Mouse (Mus musculus): ENCODE measurements around the gene Far1. TPM values are rescaled to one million over a fixed set of nuclear protein-coding genes. Genes with fewer than 3 reads are reported as not detected.

Gene Far1
- polyA plus RNA-seq (2015; fragmentation: Nextera tagmentation; extraction: Ambion mirVana), result 74.8 and 79.2 TPM in 2 replicates

GRCm38 (mm10) chr7:113513286-113513962 is at the start of gene Far1:
Gene Far1 (plus strand): TSS chr7:113513834.
- H3K9me3 ChIP-seq (ENCODE audit: control insufficient read depth, low read length), result no peaks in the 10 kb centered on the region
- under 1% methylated on average over 71 of the region's 71 CpGs for WGBS
- peaks cover 11% of the 10 kb centered on the region for H3K4me1 ChIP-seq (replicated peaks; ENCODE audit: control insufficient read depth, insufficient read depth, low read length)
- peak; percentile 98 for ATAC-seq (ENCODE audit: low read depth)
- peak within 1 kb of the TSS; percentile 67 for H3K4me3 ChIP-seq (ENCODE audit: low read length)
- H3K4me2 ChIP-seq (ENCODE audit: low read depth, low read length), result peak within 1 kb of the TSS; percentile 94
- H3K27ac ChIP-seq (ENCODE audit: low read length), result peak within 1 kb of the TSS; percentile 91
- no peaks in the 10 kb centered on the region for H3K36me3 ChIP-seq (ENCODE audit: control insufficient read depth, insufficient read depth, low read length)
- no peaks in the 10 kb centered on the region for H3K27me3 ChIP-seq (ENCODE audit: control insufficient read depth, insufficient read depth, low read depth, low read length)
- H3K9ac ChIP-seq (ENCODE audit: low read length), result peak within 1 kb of the TSS; percentile 84

GRCm38 (mm10) chr7:113468345-113468744 is 45.3 kb upstream of the Far1 start:
- Histone ChIP-seq H3K4me1 (replicated peaks; ENCODE audit: control insufficient read depth, insufficient read depth, low read length) (no peaks in the 10 kb centered on the region), H3K4me3 (ENCODE audit: low read length) (no peak overlapping the region), H3K4me2 (ENCODE audit: low read depth, low read length) (no peak overlapping the region), H3K36me3 (ENCODE audit: control insufficient read depth, insufficient read depth, low read length) (no peaks in the 10 kb centered on the region), H3K27me3 (ENCODE audit: control insufficient read depth, insufficient read depth, low read depth, low read length) (no peaks in the 10 kb centered on the region), H3K9me3 (ENCODE audit: control insufficient read depth, low read length) (no peaks in the 10 kb centered on the region), H3K9ac (ENCODE audit: low read length) (no peak overlapping the region), H3K27ac (ENCODE audit: low read length) (no peak overlapping the region)
- WGBS, result 73% methylated on average over 3 of the region's 3 CpGs
- no peak for ATAC-seq (ENCODE audit: low read depth)

GRCm38 (mm10) chr7:113470671-113471070 is 43.0 kb upstream of the Far1 start:
- no peak overlapping the region for H3K27ac ChIP-seq (ENCODE audit: low read length)
- no peak overlapping the region for H3K4me2 ChIP-seq (ENCODE audit: low read depth, low read length)
- H3K4me3 ChIP-seq (ENCODE audit: low read length), result no peak overlapping the region
- ATAC-seq (ENCODE audit: low read depth), result no peak
- 69% methylated on average over 2 of the region's 2 CpGs for WGBS
- H3K9ac ChIP-seq (ENCODE audit: low read length), result no peak overlapping the region
- H3K4me1 ChIP-seq (replicated peaks; ENCODE audit: control insufficient read depth, insufficient read depth, low read length), result no peaks in the 10 kb centered on the region
- no peaks in the 10 kb centered on the region for H3K27me3 ChIP-seq (ENCODE audit: control insufficient read depth, insufficient read depth, low read depth, low read length)
- H3K36me3 ChIP-seq (ENCODE audit: control insufficient read depth, insufficient read depth, low read length), result no peaks in the 10 kb centered on the region
- H3K9me3 ChIP-seq (ENCODE audit: control insufficient read depth, low read length), result no peaks in the 10 kb centered on the region

- ATAC-seq (ENCODE audit: low read depth), result no peak
- Histone ChIP-seq H3K9me3 (ENCODE audit: control insufficient read depth, low read length) (no peaks in the 10 kb centered on the region), H3K4me1 (replicated peaks; ENCODE audit: control insufficient read depth, insufficient read depth, low read length) (no peaks in the 10 kb centered on the region), H3K4me3 (ENCODE audit: low read length) (no peak overlapping the region), H3K4me2 (ENCODE audit: low read depth, low read length) (no peak overlapping the region), H3K36me3 (ENCODE audit: control insufficient read depth, insufficient read depth, low read length) (no peaks in the 10 kb centered on the region), H3K27me3 (ENCODE audit: control insufficient read depth, insufficient read depth, low read depth, low read length) (no peaks in the 10 kb centered on the region), H3K27ac (ENCODE audit: low read length) (no peak overlapping the region), H3K9ac (ENCODE audit: low read length) (no peak overlapping the region)
- 68% methylated on average over 1 of the region's 1 CpGs for whole genome bisulfite sequencing
Measured at GRCm38 (mm10) chr7:113471653-113472052, 42.0 kb upstream of the Far1 start.

- Histone ChIP-seq H3K27me3 (ENCODE audit: control insufficient read depth, insufficient read depth, low read depth, low read length) (no peaks in the 10 kb centered on the region), H3K9ac (ENCODE audit: low read length) (no peak overlapping the region), H3K36me3 (ENCODE audit: control insufficient read depth, insufficient read depth, low read length) (no peaks in the 10 kb centered on the region), H3K4me2 (ENCODE audit: low read depth, low read length) (no peak overlapping the region), H3K27ac (ENCODE audit: low read length) (no peak overlapping the region), H3K9me3 (ENCODE audit: control insufficient read depth, low read length) (no peaks in the 10 kb centered on the region), H3K4me3 (ENCODE audit: low read length) (no peak overlapping the region), H3K4me1 (replicated peaks; ENCODE audit: control insufficient read depth, insufficient read depth, low read length) (no peaks in the 10 kb centered on the region; the same call in 1 of the 2 replicates)
- WGBS, result 44% methylated on average over 2 of the region's 2 CpGs
- no peak for ATAC-seq (ENCODE audit: low read depth)
Measured at GRCm38 (mm10) chr7:113495792-113496191, 17.8 kb upstream of the Far1 start.

GRCm38 (mm10) chr7:113498413-113498812 is 15.2 kb upstream of the Far1 start:
- H3K36me3 ChIP-seq (ENCODE audit: control insufficient read depth, insufficient read depth, low read length), result no peaks in the 10 kb centered on the region
- no peak overlapping the region for H3K9ac ChIP-seq (ENCODE audit: low read length)
- H3K27ac ChIP-seq (ENCODE audit: low read length), result no peak overlapping the region
- no peak for ATAC-seq (ENCODE audit: low read depth)
- WGBS, result 82% methylated on average over 3 of the region's 3 CpGs
- no peak overlapping the region for H3K4me2 ChIP-seq (ENCODE audit: low read depth, low read length)
- H3K4me1 ChIP-seq (replicated peaks; ENCODE audit: control insufficient read depth, insufficient read depth, low read length), result peaks cover 2% of the 10 kb centered on the region; the same call in 1 of the 2 replicates
- no peaks in the 10 kb centered on the region for H3K27me3 ChIP-seq (ENCODE audit: control insufficient read depth, insufficient read depth, low read depth, low read length)
- no peak overlapping the region for H3K4me3 ChIP-seq (ENCODE audit: low read length)
- no peaks in the 10 kb centered on the region for H3K9me3 ChIP-seq (ENCODE audit: control insufficient read depth, low read length)

GRCm38 (mm10) chr7:113499821-113500220 is 13.8 kb upstream of the Far1 start:
- H3K27me3 ChIP-seq (ENCODE audit: control insufficient read depth, insufficient read depth, low read depth, low read length), result no peaks in the 10 kb centered on the region
- H3K9me3 ChIP-seq (ENCODE audit: control insufficient read depth, low read length), result no peaks in the 10 kb centered on the region
- ATAC-seq (ENCODE audit: low read depth), result no peak
- H3K36me3 ChIP-seq (ENCODE audit: control insufficient read depth, insufficient read depth, low read length), result no peaks in the 10 kb centered on the region
- H3K4me2 ChIP-seq (ENCODE audit: low read depth, low read length), result no peak overlapping the region
- H3K27ac ChIP-seq (ENCODE audit: low read length), result no peak overlapping the region
- peaks cover 2% of the 10 kb centered on the region; the same call in 1 of the 2 replicates for H3K4me1 ChIP-seq (replicated peaks; ENCODE audit: control insufficient read depth, insufficient read depth, low read length)
- 75% methylated on average over 6 of the region's 6 CpGs for WGBS
- H3K4me3 ChIP-seq (ENCODE audit: low read length), result no peak overlapping the region
- no peak overlapping the region for H3K9ac ChIP-seq (ENCODE audit: low read length)

GRCm38 (mm10) chr7:113502453-113502852 is 11.2 kb upstream of the Far1 start:
- 40% methylated on average over 3 of the region's 3 CpGs for WGBS
- H3K27ac ChIP-seq (ENCODE audit: low read length), result peak overlapping the region; percentile 68
- 0 out of 2 replicates have a peak, but pooled peaks cover 2% of the 10 kb centered on the region for H3K4me1 ChIP-seq (replicated peaks; ENCODE audit: control insufficient read depth, insufficient read depth, low read length)
- no peaks in the 10 kb centered on the region for H3K27me3 ChIP-seq (ENCODE audit: control insufficient read depth, insufficient read depth, low read depth, low read length)
- H3K4me3 ChIP-seq (ENCODE audit: low read length), result no peak overlapping the region
- H3K9ac ChIP-seq (ENCODE audit: low read length), result no peak overlapping the region
- H3K4me2 ChIP-seq (ENCODE audit: low read depth, low read length), result no peak overlapping the region
- no peaks in the 10 kb centered on the region for H3K9me3 ChIP-seq (ENCODE audit: control insufficient read depth, low read length)
- no peaks in the 10 kb centered on the region for H3K36me3 ChIP-seq (ENCODE audit: control insufficient read depth, insufficient read depth, low read length)
- peak; percentile 62; the same call in 1 of the 2 replicates for ATAC-seq (ENCODE audit: low read depth)

- H3K27me3 ChIP-seq (ENCODE audit: control insufficient read depth, insufficient read depth, low read depth, low read length), result no peaks in the 10 kb centered on the region
- no peaks in the 10 kb centered on the region for H3K9me3 ChIP-seq (ENCODE audit: control insufficient read depth, low read length)
- no peak for ATAC-seq (ENCODE audit: low read depth)
- H3K4me2 ChIP-seq (ENCODE audit: low read depth, low read length), result no peak overlapping the region
- no peak overlapping the region for H3K9ac ChIP-seq (ENCODE audit: low read length)
- H3K4me1 ChIP-seq (replicated peaks; ENCODE audit: control insufficient read depth, insufficient read depth, low read length), result 0 out of 2 replicates have a peak, but pooled peaks cover 2% of the 10 kb centered on the region
- no peak overlapping the region for H3K4me3 ChIP-seq (ENCODE audit: low read length)
- WGBS, result 68% methylated on average over 5 of the region's 5 CpGs
- H3K36me3 ChIP-seq (ENCODE audit: control insufficient read depth, insufficient read depth, low read length), result no peaks in the 10 kb centered on the region
- H3K27ac ChIP-seq (ENCODE audit: low read length), result no peak overlapping the region
Measured at GRCm38 (mm10) chr7:113505047-113505446, 8.6 kb upstream of the Far1 start.

Data from lung, embryonic 16.5 days (tissue).